Comparison of ENCODE assay signal across 32 mouse cellular contexts in the genomic region with DNA sequence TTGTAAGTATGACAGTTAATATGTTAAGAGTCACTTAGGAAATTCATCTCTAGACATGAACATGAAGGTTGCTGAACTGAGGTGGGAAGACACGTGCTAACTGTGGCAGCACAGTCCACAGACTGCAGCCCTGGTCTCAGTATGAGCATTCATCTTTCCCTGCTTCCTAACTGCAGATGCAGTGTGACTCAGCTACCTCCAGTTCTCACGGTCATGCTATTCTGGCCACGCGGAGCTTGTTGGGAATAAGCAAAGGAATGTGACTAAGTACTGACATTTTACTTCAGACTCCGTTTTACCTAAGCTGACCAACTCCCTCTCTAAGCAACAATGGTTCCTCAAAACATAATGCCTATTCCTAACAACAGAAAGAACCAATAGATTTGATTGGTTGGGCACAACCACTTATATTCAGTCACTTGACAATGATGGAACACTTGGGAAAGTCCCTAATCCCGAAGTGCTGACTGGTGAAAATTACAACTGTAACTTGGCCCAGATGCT. TPM values are rescaled to one million over a fixed set of nuclear protein-coding genes. Genes with fewer than 3 reads are reported as not detected.
DNase-seq lines count a peak whose midpoint lies in the region; ATAC-seq and TF ChIP-seq lines count a peak whose summit lies in the region.
"Had no signal": no experiment of that assay in that cellular context is flagged by ENCODE, and none has a peak within 500 bp of the region (broad histone marks: within the 10 kb centered on the region; RNA-seq: fewer than 3 reads in every experiment).

No protein-coding gene starts in this region.

- ATAC-seq in liver, embryonic 11.5 days (replicated peaks; ENCODE audit: low FRiP score): no peak
- ATAC-seq: forebrain, embryonic 16.5 days; inflammation-experienced regulatory T-cells, adult 6 months; Patski had no signal

- intact Hi-C loops in left cerebral cortex, postnatal 36 days (cut with DNase I): no loop called here

- peaks cover 20% of the 10 kb centered on the region for H3K4me1 ChIP-seq in bone marrow macrophage, adult 2 months (ENCODE audit: control insufficient read depth, insufficient read depth, low read length)
- no peaks in the 10 kb centered on the region for H3K4me1 ChIP-seq in liver, embryonic 11.5 days (replicated peaks; ENCODE audit: control insufficient read depth, insufficient read depth, low read length)
- H3K4me1 ChIP-seq: neural tube, embryonic 15.5 days had no signal

- no peaks in the 10 kb centered on the region for H3K9me3 ChIP-seq in liver, embryonic 11.5 days (ENCODE audit: control insufficient read depth, low read length)
- H3K9me3 ChIP-seq: neural tube, embryonic 15.5 days had no signal

- no peaks in the 10 kb centered on the region for H3K27me3 ChIP-seq in liver, embryonic 11.5 days (replicated peaks; ENCODE audit: control insufficient read depth, insufficient read depth, low read length)
- H3K27me3 ChIP-seq: neural tube, embryonic 15.5 days; Patski had no signal

- 81% methylated on average over 6 of the region's 6 CpGs for WGBS in liver, embryonic 11.5 days

- no peak for TF ChIP-seq POLR2A in bone marrow macrophage, adult 2 months (IDR thresholded peaks at IDR 0.05; ENCODE audit: borderline replicate concordance, low read depth, low read length)

- H3K4me3 ChIP-seq in bone marrow macrophage, adult 2 months (ENCODE audit: insufficient read depth, low read length): no peak overlapping the region
- H3K4me3 ChIP-seq in liver, embryonic 11.5 days (ENCODE audit: low read depth, low read length): no peak overlapping the region
- H3K4me3 ChIP-seq: neural tube, embryonic 15.5 days had no signal

- no peak for TF ChIP-seq CTCF in bone marrow macrophage, adult 2 months (IDR thresholded peaks at IDR 0.05; ENCODE audit: low read depth, low read length)

- H3K27ac ChIP-seq in bone marrow macrophage, adult 2 months (ENCODE audit: insufficient read depth, low read depth, low read length): peak overlapping the region; percentile 73
- no peak overlapping the region for H3K27ac ChIP-seq in liver, embryonic 11.5 days (ENCODE audit: low read depth, low read length)
- H3K27ac ChIP-seq: hindbrain, embryonic 14.5 days; kidney, postnatal 0 days; liver, embryonic 14.5 days; neural tube, embryonic 15.5 days; stomach, postnatal 0 days had no signal

- no peak overlapping the region for H3K9ac ChIP-seq in liver, embryonic 11.5 days (ENCODE audit: low read depth, low read length)
- H3K9ac ChIP-seq: hindbrain, embryonic 14.5 days; liver, embryonic 14.5 days; lung, embryonic 14.5 days; neural tube, embryonic 15.5 days had no signal

- H3K36me3 ChIP-seq in liver, embryonic 11.5 days (ENCODE audit: control insufficient read depth, insufficient read depth, low read length): no peaks in the 10 kb centered on the region

- DNase-seq in adrenal gland, adult (ENCODE audit: inconsistent age in 2 of 2, low spot score in 1 of 2): peak; percentile 57 to 82
- DNase-seq in adrenal gland, postnatal 4 days (ENCODE audit: low spot score in 2 of 2): no peak
- DNase-seq in 3T3-L1 (ENCODE audit: low read depth, low spot score): peak; percentile 89
- DNase-seq in adrenal gland, adult 2 months: peak; percentile 62
- DNase-seq in left cerebral cortex, postnatal 36 days (ENCODE audit: low spot score in 2 of 2): no peak
- no peak for DNase-seq in kidney, postnatal 4 days
- DNase-seq in liver, embryonic 11.5 days (ENCODE audit: low spot score): no peak
- DNase-seq: cerebellum, adult 9-10 months; gastrocnemius, postnatal 36 days; kidney, adult 18-20 months; layer of hippocampus, postnatal 36 days; lung, embryonic 14.5 days; lung, postnatal 36 days; thymus, adult 2 months had no signal

- H3K4me2 ChIP-seq in liver, embryonic 11.5 days: no peak overlapping the region
- H3K4me2 ChIP-seq: hindbrain, embryonic 14.5 days; lung, embryonic 14.5 days; midbrain, embryonic 11.5 days; neural tube, embryonic 15.5 days had no signal

RNA-seq across cellular contexts. Expression of gene 1810037I17Rik, which starts 19.4 kb away (rescaled TPM):
- total RNA-seq in adrenal gland, postnatal 4 days (2021): 10 to 100 TPM; 58.1 to 67.2 TPM
- total RNA-seq in adrenal gland, adult 2 months (2021): 10 to 100 TPM; 46.0 to 59.0 TPM
- polyA plus RNA-seq in adrenal gland, adult 2 months (2012; rRNA removed): 17.1 and 18.3 TPM in 2 replicates
- 61.9 and 73.6 TPM in 2 replicates for polyA plus RNA-seq in bone marrow macrophage, adult 2 months (2012; ENCODE audit: insufficient read depth, insufficient read length, missing spikeins)
- 10 to 100 TPM; 56.6 to 67.5 TPM for total RNA-seq in left cerebral cortex, postnatal 36 days (2021)
- 123 and 134 TPM in 2 replicates for polyA plus RNA-seq in liver, embryonic 11.5 days (2014; fragmentation: Nextera tagmentation; extraction: Ambion mirVana)

RNA-seq across cellular contexts. Expression of gene Gm10959, which starts 24.3 kb away (rescaled TPM):
- not detected for total RNA-seq in adrenal gland, postnatal 4 days (2021)
- not detected for total RNA-seq in adrenal gland, adult 2 months (2021)
- not detected in 2 replicates for polyA plus RNA-seq in adrenal gland, adult 2 months (2012; rRNA removed)
- not detected in 2 replicates for polyA plus RNA-seq in bone marrow macrophage, adult 2 months (2012; ENCODE audit: insufficient read depth, insufficient read length, missing spikeins)
- total RNA-seq in left cerebral cortex, postnatal 36 days (2021): not detected
- polyA plus RNA-seq in liver, embryonic 11.5 days (2014; fragmentation: Nextera tagmentation; extraction: Ambion mirVana): not detected in 2 replicates
- total RNA-seq: gastrocnemius, adult 18-20 months; gastrocnemius, postnatal 36 days; heart, adult 8-10 months; heart, postnatal 25 days; layer of hippocampus, postnatal 36 days; left cerebral cortex, postnatal 25 days; midbrain, postnatal 0 days had no signal
- polyA plus RNA-seq: embryonic facial prominence, embryonic 14.5 days; forebrain, embryonic 16.5 days; heart, embryonic 14.5 days; hindbrain, embryonic 14.5 days; inflammation-experienced regulatory T-cells, adult 6 months; kidney, postnatal 0 days; limb, embryonic 14.5 days; liver, embryonic 14.5 days; lung, embryonic 14.5 days; midbrain, embryonic 11.5 days; midbrain, postnatal 0 days; neural tube, embryonic 15.5 days; Patski; stomach, postnatal 0 days; thymus, adult 2 months had no signal

RNA-seq across cellular contexts. Expression of gene Usp53, which starts 40.9 kb away (rescaled TPM):
- 10 to 100 TPM; 28.8 to 34.1 TPM for total RNA-seq in adrenal gland, postnatal 4 days (2021)
- 10 to 100 TPM; 26.1 to 27.5 TPM for total RNA-seq in adrenal gland, adult 2 months (2021)
- 2.0 and 3.3 TPM in 2 replicates for polyA plus RNA-seq in adrenal gland, adult 2 months (2012; rRNA removed)
- 3.3 and 3.9 TPM in 2 replicates for polyA plus RNA-seq in bone marrow macrophage, adult 2 months (2012; ENCODE audit: insufficient read depth, insufficient read length, missing spikeins)
- total RNA-seq in left cerebral cortex, postnatal 36 days (2021): 10 to 100 TPM; 21.7 to 32.7 TPM
- polyA plus RNA-seq in liver, embryonic 11.5 days (2014; fragmentation: Nextera tagmentation; extraction: Ambion mirVana): 4.1 TPM in 2 replicates

RNA-seq across cellular contexts. Expression of gene Fabp2, which starts 48.6 kb away (rescaled TPM):
- total RNA-seq in adrenal gland, postnatal 4 days (2021): 1 to 10 TPM in 1 of 2 experiments, not detected in 1; 6.1 TPM
- not detected for total RNA-seq in adrenal gland, adult 2 months (2021)
- not detected in 2 replicates for polyA plus RNA-seq in adrenal gland, adult 2 months (2012; rRNA removed)
- not detected in 2 replicates for polyA plus RNA-seq in bone marrow macrophage, adult 2 months (2012; ENCODE audit: insufficient read depth, insufficient read length, missing spikeins)
- not detected for total RNA-seq in left cerebral cortex, postnatal 36 days (2021)
- polyA plus RNA-seq in liver, embryonic 11.5 days (2014; fragmentation: Nextera tagmentation; extraction: Ambion mirVana): 4.3 and 5.4 TPM in 2 replicates
- total RNA-seq: gastrocnemius, adult 18-20 months; gastrocnemius, postnatal 36 days; heart, adult 8-10 months; heart, postnatal 25 days; layer of hippocampus, postnatal 36 days; left cerebral cortex, postnatal 25 days; midbrain, postnatal 0 days had no signal
- polyA plus RNA-seq: embryonic facial prominence, embryonic 14.5 days; forebrain, embryonic 16.5 days; heart, embryonic 14.5 days; hindbrain, embryonic 14.5 days; inflammation-experienced regulatory T-cells, adult 6 months; limb, embryonic 14.5 days; lung, embryonic 14.5 days; midbrain, embryonic 11.5 days; midbrain, postnatal 0 days; neural tube, embryonic 15.5 days; Patski had no signal

Comparison
In these comparisons a context has a peak if more than half of its experiments do, and no peak if none do; other contexts are left out.
1. DNase-seq: peak in adrenal gland, adult (2 of 2), 3T3-L1 (single experiment) and adrenal gland, adult 2 months (single experiment); none in adrenal gland, postnatal 4 days (0 of 2), left cerebral cortex, postnatal 36 days (0 of 2), kidney, postnatal 4 days (0 of 2) and liver, embryonic 11.5 days (single experiment).